Mouse (Mus musculus) bone marrow, adult 2 months (tissue): Measurements from ENCODE around the gene Zfp579.

Source experiments
- CTCF ChIP-seq: fragments of 200-500 bp; IDR thresholded peaks from 2 replicates; pipeline ENCODE4 v1.5.1; 2011; ENCODE audit warnings: low read length, control low read depth; ENCODE audit not compliant: control insufficient read depth, insufficient read depth
- POLR2A ChIP-seq: fragments of 200-500 bp; IDR thresholded peaks from 2 replicates; pipeline ENCODE4 v1.6.1; 2011; ENCODE audit warnings: low read depth, mild to moderate bottlenecking, control low read depth, low read length, borderline replicate concordance; ENCODE audit not compliant: control insufficient read depth

GRCm38 (mm10) chr7:4964988-4965387 lies 31.0 kb downstream of the Zfp579 start:
- no peak for TF ChIP-seq POLR2A
- no peak for TF ChIP-seq CTCF
